Mouse (Mus musculus) frontal cortex, postnatal 10 days (tissue): ENCODE measurements at regions not wholly inside any gene's neighbourhood (a gene's known extent, or its start where the extent isn't known, plus 50 kb on each side); places are given as distances from the start of the nearest gene placed in this dataset.
A peak's percentile ranks its signal among the peaks of the same experiment; 100 is the strongest.

Experiments used
- DNase-seq, 2 experiments: peaks; one replicate each; pipeline ENCODE4 v3.0.0; 2022; ENCODE audit warnings: low spot score in 2 of 2, mixed read lengths in 1 of 2

DNA sequence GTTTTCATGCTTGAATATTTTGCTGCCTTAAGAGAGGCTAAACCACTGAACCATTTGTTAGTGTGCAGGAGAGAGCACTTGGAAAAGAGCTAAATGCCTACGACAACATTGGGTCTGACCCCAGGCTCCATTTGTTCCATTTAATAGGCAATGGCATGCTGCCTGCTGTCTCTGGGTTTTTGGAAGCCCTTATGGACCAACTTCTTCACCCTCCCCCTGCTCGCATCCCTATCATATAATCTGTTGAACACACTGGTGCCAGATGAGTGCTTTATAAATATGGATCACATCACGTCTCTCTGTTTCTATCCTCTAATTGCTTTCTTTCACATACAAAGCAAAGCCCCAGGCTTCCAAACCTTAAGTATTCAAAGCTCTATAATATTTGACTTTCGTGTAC is 179.1 kb upstream of the Lrrn1 start:
- no peak for DNase-seq

DNA sequence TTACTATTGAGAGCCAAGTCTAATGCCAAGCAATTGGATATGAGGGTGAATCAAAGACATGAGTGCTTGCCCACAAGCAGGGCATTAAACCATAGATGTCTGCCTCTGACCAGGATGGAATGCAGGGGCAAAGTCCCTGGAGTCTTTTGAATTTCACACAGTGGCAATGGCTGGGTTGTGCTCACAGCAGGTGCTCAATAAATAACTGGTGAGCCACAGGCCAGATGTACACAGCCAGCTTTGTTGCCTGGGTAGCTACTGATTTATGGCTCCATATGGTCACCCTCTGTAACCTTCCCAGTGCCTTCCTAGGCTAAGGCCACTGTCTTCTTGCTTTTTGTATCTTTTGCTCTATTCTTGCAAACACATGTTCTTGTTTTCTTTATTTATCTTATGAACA is 154.3 kb upstream of the Lrrn1 start:
- no peak for DNase-seq

DNA sequence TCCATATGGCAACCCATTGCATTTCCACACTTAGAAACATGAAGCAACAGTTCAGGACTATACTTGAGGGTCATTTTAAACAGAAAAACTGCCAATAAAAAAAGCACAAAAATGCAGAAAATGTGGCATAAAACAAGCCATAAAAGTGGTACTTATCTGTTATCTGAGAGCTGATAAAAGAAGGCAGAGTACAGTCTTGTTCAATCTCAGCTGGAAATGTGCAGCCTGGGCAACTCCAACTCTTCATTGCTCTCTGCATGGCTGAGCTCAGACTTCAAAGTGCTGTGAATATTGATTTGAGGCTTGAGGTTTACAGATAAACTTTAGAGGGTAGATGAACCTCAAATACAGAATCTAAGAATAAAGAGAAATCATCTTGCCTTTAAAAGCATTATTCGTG is 151.1 kb upstream of the Lrrn1 start:
- DNase-seq = no peak

DNA sequence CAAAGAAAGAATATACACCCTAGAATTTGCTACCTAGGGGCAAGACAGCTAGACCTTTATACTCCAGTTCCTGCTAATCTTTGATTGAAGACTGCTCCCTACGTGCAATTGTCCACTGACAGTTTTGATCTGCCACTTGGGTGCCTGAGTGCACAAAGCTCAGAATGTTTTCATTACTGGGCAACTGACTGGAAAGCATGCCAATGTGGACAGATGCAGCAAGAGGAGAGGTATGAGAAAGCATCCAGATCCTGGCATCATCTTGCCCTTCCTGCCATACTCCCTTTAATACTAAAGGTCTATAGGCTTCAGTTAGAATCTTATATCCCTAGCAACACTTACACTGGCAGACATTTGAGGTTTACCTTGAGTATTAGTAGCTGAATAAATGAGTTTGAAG is 148.9 kb upstream of the Lrrn1 start:
- no peak for DNase-seq

DNA sequence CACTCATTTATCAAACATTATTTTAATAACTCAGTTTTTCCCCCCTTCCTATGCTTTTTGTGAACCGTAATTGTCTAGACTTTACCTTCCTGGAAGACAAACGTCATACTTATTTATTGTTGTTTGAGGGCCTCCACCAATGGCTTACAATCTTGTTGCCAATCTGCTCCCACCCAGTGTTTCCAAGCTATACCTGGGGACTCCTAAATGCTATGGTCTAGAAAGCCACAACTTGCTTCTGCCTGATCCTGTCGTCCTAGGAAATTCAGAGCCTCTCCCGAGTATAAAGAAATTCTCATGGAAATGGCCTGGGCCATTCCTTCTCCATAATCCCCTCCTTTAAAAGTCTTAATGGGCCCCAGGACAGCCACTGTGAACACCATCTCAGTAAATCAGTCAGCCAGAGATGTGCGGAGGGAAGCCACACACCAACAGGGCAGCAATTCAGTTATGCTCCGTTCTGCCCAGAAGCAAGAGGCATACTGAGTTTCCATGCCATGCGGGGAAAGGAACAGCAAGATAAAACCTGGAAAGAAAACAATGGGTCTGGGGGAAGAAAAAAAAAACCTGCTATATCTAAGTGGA is 143.4 kb upstream of the Lrrn1 start:
- DNase-seq = no peak

DNA sequence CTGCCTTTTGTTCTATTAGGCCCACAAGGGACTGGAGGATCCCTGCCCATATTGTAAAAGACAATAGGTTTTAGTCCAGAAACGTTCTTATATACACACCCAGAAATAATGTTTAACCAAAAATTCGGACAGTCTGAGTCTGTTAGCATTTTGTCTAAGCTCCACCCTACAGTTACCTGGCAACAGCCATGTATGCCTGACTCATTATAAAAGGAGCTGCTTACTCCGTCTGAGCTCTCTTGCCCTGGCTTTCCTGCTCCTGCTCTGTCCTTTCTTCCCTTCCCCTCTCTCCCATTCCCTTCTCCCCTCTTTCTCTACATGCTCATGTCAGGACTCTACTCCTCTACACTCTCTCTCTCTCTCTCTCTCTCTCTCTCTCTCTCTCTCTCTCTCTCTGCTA is 139.7 kb upstream of the Lrrn1 start:
- DNase-seq = no peak

DNA sequence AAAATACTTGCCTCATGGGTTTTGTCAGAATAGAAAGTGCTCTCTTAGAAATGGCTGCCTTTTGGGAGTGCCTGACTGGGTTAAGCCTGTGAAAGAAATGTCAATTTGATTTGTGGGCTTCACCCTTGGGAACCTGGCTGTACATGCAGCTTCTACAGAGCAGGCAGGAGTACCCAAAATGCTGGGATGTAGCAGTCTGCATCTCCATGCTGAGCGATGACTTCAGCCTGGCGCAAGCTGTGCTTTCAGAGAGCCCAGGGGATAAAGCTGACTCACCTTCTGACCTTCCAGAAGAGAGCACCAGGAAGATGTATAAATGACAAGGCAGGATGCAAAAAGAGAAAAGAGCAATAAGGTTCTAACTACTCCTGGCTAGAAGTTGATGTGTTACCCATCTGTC is 135.0 kb upstream of the Lrrn1 start:
- DNase-seq = no peak

DNA sequence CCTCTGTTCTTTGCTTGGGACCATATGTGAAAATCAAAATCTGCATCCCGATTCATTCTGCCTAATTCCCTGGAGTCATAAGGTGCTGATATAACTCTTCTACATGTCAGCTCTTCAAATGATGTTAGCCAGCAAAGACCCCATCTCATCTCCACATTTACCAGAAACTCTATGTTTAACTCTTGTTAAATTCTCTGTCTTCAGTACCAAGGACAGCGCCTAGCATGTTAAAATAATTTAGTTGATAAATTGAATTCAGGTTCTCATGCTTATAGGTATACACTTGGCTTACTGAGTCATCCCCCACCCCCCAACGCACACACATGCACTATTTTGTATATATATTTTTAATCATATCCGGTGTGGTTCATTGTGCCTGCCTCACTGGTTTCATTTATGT is 113.8 kb upstream of the Lrrn1 start:
- DNase-seq = no peak

DNA sequence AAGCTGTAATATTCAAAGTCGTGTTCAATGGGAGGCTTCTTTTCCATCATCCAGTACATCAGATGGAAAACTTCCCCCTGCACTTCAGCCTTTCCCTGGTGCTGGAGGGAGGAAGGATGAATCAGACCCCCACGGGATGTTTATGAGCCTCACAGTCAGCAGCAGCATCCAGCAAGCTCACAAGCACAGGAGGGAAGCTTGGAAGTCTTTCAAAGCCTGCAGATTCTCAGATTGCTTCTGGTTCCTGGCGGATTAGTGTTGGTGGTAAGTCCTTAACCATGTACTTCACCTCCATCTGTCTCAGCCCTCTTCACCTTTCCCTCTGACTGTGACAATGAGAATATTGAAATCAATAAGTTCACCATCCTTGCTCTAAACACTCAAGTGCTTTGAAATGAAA is 107.5 kb upstream of the Lrrn1 start:
- no peak for DNase-seq

DNA sequence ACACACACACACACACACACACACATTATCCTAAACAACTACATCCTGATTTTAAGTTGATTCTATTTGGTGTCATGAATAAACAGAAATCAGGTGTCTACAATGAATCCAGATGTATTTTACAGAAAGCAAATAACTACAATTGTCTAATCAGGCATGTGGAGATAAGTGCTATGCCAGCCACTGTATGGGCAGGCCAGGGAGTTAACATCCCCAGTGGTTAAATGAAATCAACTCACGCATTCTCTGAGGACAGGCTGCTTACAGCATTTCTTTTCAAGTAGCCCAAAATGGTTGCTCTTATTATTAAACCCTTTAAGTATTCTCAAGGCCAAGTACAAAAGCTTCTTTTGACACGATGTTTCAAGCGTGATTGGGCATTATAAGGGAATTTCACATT is 103.0 kb upstream of the Lrrn1 start:
- DNase-seq = no peak

DNA sequence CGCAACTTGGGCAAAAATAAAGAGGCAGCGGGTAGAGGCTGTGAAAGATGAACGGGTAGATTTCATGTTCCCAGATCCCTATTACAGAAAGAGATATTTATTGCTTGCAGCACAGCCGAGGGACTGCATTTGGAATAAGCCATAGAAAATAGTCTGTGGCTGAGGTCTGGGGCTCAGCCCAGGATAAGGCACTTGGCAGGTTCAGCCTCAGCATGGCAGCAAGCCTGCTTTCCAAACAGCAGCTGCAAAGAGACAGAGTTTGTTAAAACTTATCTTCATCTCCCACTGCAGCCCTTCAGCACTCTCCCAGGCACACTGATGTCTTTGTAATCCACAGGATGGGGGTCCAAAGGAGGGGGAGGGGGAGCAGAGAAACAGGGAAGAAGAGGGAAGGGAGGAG is 98.5 kb upstream of the Lrrn1 start:
- DNase-seq = peak in 1 of 2 experiments; percentile 20

DNA sequence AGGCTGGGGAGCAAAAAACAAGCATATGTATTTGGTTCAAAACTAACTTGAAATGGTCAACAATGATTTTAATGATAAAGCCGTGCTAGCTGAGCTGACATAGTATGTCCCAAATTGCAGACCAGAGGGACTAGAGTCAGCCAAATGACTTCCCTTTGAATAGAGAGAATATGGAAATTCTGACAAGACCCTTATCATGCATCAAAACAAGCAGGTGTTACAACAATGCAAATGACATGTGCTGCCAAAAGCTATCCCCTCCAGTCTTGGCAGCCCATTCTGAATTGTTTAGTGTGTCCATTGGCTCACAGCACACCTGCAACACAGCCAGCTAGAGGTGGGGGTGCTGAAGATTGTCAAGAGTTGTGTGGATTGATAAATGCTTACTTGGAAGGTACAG is 87.5 kb upstream of the Lrrn1 start:
- no peak for DNase-seq

DNA sequence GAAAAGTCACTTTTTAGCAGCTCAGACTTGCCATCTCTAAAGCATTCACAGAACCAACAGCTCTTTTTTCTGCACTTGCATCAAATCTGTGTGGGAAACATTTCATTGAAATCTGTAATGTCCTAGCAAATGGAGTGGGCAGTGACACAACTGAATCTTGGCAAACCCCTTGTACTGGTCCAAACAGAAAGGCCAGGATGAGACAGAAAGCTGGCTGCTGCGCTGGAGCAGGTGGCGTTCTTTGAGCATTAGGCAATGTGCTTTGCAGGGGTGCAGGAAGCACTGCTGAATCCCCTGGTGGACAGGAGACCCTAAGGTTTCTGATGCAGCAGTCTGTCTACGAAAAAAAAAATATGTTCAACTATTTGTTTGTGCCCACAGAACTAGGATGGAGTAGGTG is 85.2 kb upstream of the Lrrn1 start:
- no peak for DNase-seq

DNA sequence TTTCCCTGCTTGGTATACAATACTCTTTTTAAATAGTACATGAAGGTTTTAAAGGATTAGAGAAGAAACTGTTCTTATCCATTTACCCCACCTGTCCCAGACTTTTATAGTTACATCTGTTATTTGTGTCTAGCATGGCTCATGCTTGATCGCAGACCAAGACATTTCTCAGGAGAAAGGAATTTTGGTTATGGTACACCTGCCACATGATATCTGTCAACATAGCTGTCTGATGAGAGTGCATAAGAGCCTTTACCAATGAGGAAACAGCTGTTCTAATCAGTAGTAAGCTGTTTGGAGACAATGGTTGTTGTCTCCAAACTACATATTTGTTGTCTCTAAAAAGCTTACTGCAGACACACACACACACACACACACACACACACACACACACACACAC is 70.3 kb upstream of the Lrrn1 start:
- no peak for DNase-seq

DNA sequence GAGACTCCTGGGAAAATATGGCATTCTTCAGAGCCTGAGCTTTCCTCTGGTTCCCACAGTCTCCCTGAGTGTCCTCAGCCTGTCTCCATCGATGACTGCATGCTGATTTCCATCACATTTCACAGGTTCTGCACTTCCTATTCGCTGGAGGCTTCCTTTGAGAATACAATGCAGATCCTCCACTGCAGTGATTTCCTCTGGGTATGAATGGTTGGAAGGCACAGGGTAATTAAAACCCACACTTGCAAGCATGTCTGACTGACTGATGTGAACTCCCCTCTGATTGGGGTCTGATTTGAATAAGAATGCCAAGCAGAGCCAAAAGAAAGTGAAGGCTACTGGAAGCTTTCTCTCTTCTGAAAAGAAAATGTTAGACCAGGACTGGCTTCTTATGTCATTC is 67.1 kb upstream of the Lrrn1 start:
- DNase-seq = no peak

DNA sequence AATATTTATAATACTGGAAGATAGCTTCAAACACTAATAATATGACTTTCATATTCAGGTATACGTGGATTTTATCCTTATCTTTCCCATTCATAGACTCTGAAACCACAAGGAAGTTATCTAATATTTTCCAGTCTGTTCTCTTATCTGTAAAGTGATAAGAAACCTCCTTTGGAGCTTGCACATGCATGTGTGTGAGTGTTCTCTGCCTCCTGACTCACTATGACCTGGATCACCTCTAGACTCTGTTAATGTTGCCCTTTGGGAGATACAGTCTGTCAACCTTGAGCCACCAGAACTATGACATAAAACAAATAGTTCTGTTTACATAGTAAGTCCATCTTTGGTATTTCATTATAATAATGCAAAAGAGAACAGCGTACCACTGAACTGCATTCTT is 56.2 kb upstream of the Lrrn1 start:
- no peak for DNase-seq

DNA sequence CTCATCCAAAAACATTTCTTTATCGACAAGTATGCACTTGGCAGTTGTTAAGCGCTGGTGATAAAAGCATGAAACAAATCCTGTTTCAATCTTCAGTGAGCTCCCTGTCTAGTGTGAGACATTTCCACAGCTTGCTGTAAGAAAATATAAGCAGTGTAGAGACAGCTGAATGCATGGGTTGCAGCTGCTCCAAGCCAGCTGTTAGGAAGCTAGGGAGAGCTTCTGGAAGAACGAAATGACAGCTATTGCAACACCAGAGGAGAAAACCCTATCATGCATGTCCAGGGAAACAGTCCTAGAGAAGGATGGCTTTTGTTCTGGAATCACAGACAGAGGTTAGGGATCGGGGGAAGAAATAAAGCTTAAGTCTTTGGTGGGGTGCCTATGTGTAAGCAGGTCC is 55.4 kb upstream of the Lrrn1 start:
- no peak for DNase-seq
